Mouse (Mus musculus): ENCODE data around the gene Zfp787.
"Not testable (repeated sequence)": the region's sequence is repeated elsewhere in the genome, so short reads cannot be mapped to it uniquely, and the experiment has no call there.

Gene Zfp787

DNA sequence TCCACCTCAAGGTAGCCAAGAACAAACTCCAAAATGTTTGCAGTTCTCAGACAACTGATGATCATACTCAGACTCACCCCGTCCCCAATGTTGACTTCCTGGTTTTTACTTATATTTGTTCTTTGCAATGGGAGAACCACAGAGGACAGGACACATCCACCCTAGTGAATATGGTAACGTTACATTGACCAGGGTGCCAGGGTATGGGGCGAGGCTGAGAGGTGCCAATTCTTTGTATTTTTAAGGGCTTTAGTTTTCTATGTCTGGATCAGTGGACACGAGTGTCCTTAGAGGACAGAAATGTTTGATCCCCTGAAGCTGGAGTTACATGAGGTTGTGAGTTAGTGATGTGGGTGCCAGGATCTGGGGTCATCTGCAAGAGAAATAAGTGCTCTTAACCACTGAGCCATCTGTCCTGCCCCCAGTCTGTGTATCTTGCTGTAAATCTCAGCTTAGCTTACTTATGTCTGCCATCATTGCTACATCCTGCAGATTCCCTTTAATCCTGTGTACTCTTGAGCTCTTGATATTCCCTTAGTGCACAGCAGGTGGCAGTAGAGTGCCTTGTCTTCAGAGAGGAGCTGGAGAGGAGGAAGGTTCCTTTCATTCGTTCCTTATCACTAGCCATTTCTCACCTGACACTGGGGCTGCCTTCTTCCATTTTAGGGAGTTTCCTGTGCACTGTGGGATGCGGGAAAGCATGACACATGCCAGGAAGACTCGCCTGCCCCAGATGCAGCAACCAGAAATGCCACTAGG lies 28.9 kb downstream of the Zfp787 start:
- peak; percentile 81 to 94 for DNase-seq (ENCODE audit: inconsistent age in 2 of 2, low spot score in 1 of 2)

DNA sequence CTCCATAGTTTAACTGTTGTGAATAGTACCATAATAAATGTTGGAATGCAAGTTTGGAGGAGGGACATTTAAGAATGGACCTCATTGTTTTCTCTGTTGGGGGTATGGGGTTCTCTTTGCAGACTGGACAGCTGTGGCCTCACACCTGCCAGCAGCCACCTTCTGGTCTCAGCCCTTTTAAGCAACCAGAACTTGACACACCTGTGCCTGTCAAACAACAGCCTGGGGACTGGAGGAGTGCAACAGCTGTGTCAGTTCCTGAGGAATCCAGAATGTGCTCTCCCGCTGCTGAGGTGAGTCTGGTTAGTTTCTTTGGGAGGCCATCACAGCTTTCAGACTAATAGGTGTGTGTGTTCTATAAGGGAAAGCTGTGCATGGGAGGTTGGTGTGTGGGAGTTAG lies 34.7 kb downstream of the Zfp787 start:
- DNase-seq (ENCODE audit: inconsistent age in 2 of 2, low spot score in 1 of 2): not testable (repeated sequence)

DNA sequence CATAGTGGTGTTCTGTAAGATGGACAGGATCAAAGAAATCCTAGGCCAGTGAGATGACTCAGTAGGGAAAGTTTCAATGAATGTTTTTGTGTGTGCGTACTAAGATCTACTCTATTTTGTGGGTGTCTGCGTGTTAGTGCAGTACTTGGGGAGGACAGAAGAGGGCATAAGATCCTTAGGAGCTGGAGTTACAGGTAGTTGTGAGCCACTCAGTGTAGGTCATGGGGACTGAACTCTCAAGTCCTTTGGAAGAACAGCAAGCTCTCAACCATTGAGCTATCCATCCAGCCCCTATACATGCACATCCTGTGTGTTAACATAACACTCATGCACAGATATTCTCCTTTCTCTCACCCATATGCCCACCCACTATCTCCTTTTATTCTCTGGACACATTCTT lies 35.7 kb downstream of the Zfp787 start:
- peak in 1 of 2 experiments; percentile 67 for DNase-seq (ENCODE audit: inconsistent age in 2 of 2, low spot score in 1 of 2)

DNA sequence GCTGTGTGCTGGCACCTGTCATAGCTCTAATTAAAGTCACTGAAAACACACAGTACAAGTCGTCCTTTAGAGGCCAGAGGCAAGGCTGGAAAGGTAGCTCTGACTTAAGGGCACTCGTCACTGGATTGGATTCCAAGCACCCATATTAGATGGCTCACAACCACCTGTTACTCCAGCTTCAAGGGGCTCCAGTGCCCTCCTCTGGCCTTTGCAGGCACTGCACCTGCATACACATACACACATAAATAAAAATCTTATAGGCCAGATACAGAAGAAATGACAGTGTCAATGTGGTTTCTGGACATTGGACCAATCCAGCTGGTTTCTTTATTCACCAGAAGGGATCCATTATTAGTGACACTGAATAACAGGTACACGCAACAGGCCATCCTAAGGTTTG lies 36.3 kb downstream of the Zfp787 start:
- no peak for DNase-seq (ENCODE audit: inconsistent age in 2 of 2, low spot score in 1 of 2)
